Mouse (Mus musculus) heart, embryonic 11.5 days (tissue): ENCODE measurements around the gene Rps12-ps3. TPM values are rescaled to one million over a fixed set of nuclear protein-coding genes. Genes with fewer than 3 reads are reported as not detected.

ENCODE experiments used
- ATAC-seq: fragments of 200-750 bp; cut with Nextera tagmentation; replicated peaks from 2 replicates; pipeline ENCODE4 v1.8.0; 2017; ENCODE audit warnings: moderate library complexity; ENCODE audit not compliant: insufficient number of reproducible peaks, low FRiP score, low TSS enrichment
- H3K27ac ChIP-seq: fragments of 300-500 bp; sonication (generic); 2 replicates; pipeline ENCODE4 v1.5.1; 2014; ENCODE audit warnings: mild to moderate bottlenecking, low read depth, low read length
- H3K27me3 ChIP-seq: fragments of 300-500 bp; sonication (generic); 2 replicates; pipeline ENCODE4 v1.6.1; 2014; ENCODE audit warnings: mild to moderate bottlenecking, low read length, mixed read lengths; ENCODE audit not compliant: control insufficient read depth, insufficient read depth
- H3K36me3 ChIP-seq: fragments of 300-500 bp; sonication (generic); 2 replicates; pipeline ENCODE4 v1.6.1; 2014; ENCODE audit warnings: mild to moderate bottlenecking, low read length, moderate library complexity, mixed read lengths; ENCODE audit not compliant: control insufficient read depth, insufficient read depth
- H3K4me1 ChIP-seq: fragments of 300-500 bp; sonication (generic); 2 replicates; pipeline ENCODE4 v1.6.1; 2014; ENCODE audit warnings: low read length; ENCODE audit not compliant: control insufficient read depth, insufficient read depth
- H3K4me2 ChIP-seq: fragments of 300-500 bp; sonication (generic); 2 replicates; pipeline ENCODE4 v1.6.1; 2014; ENCODE audit warnings: mild to moderate bottlenecking, moderate library complexity
- H3K4me3 ChIP-seq: fragments of 300-500 bp; sonication (generic); 2 replicates; pipeline ENCODE4 v1.5.1; 2014; ENCODE audit warnings: low read depth, low read length
- H3K9ac ChIP-seq: fragments of 300-500 bp; sonication (generic); 2 replicates; pipeline ENCODE4 v1.6.1; 2014; ENCODE audit warnings: mild to moderate bottlenecking, low read depth, low read length, moderate library complexity
- H3K9me3 ChIP-seq: fragments of 300-500 bp; sonication (generic); replicated peaks from 2 replicates; pipeline ENCODE4 v1.6.1; 2016; ENCODE audit warnings: low read length; ENCODE audit not compliant: control insufficient read depth
- WGBS: fragments of 180-500 bp; shearing (Covaris S2); extraction: QIAGEN DNeasy Blood & Tissue Kit; methylation state at CpG from one replicate; pipeline ENCODE4 v1.1.7; 2014; ENCODE audit not compliant: insufficient replicate concordance; 5-methylcytosine and 5-hydroxymethylcytosine counted together
- polyA plus RNA-seq: library from polyadenylated mRNA; unstranded; fragments of >200 nt; fragmentation: Nextera tagmentation; extraction: Ambion mirVana; gene quantifications from 2 replicates; pipeline ENCODE4 v1.2.1, GENCODE M21; 2014

The Rps12-ps3 gene
- polyA plus RNA-seq, 1 experiment from 2014 or later: 35.1 TPM

GRCm38 (mm10) chr19:59316571-59316970, 5.5 kb upstream of the Rps12-ps3 start:
- no peak overlapping the region for H3K9ac ChIP-seq
- no peak overlapping the region for H3K4me2 ChIP-seq
- no peak overlapping the region for H3K4me3 ChIP-seq
- no peaks in the 10 kb centered on the region for H3K9me3 ChIP-seq
- ATAC-seq: no peak
- no peaks in the 10 kb centered on the region; the same call in 1 of the 2 replicates for H3K36me3 ChIP-seq
- no peak overlapping the region for H3K27ac ChIP-seq
- no peaks in the 10 kb centered on the region for H3K27me3 ChIP-seq
- H3K4me1 ChIP-seq: no peaks in the 10 kb centered on the region

- Histone ChIP-seq H3K27ac (no peak overlapping the region), H3K36me3 (no peaks in the 10 kb centered on the region), H3K4me3 (no peak overlapping the region), H3K4me1 (peaks cover 5% of the 10 kb centered on the region; the same call in 1 of the 2 replicates), H3K9ac (no peak overlapping the region), H3K4me2 (no peak overlapping the region), H3K27me3 (no peaks in the 10 kb centered on the region), H3K9me3 (no peaks in the 10 kb centered on the region)
- no peak for ATAC-seq
Observed at GRCm38 (mm10) chr19:59330816-59331225, 8.7 kb downstream of the Rps12-ps3 start.

- H3K36me3 ChIP-seq: peaks cover 3% of the 10 kb centered on the region; the same call in 1 of the 2 replicates
- no peak overlapping the region for H3K27ac ChIP-seq
- no peak overlapping the region for H3K4me2 ChIP-seq
- no peaks in the 10 kb centered on the region for H3K9me3 ChIP-seq
- no peak overlapping the region for H3K4me3 ChIP-seq
- 94% methylated on average over 1 of the region's 1 CpGs for WGBS
- no peaks in the 10 kb centered on the region for H3K27me3 ChIP-seq
- H3K9ac ChIP-seq: no peak overlapping the region
- H3K4me1 ChIP-seq: peaks cover 5% of the 10 kb centered on the region; the same call in 1 of the 2 replicates
- ATAC-seq: no peak
Observed at GRCm38 (mm10) chr19:59336655-59337054, 14.6 kb downstream of the Rps12-ps3 start.

GRCm38 (mm10) chr19:59337872-59338681, 16.0 kb downstream of the Rps12-ps3 start:
- H3K9me3 ChIP-seq: no peaks in the 10 kb centered on the region
- 93% methylated on average over 3 of the region's 3 CpGs for WGBS
- ATAC-seq: no peak

GRCm38 (mm10) chr19:59339908-59340307, 17.8 kb downstream of the Rps12-ps3 start:
- no peak overlapping the region for H3K27ac ChIP-seq
- peaks cover 17% of the 10 kb centered on the region for H3K4me1 ChIP-seq
- 82% methylated on average over 3 of the region's 3 CpGs for WGBS
- H3K9ac ChIP-seq: no peak overlapping the region
- H3K4me3 ChIP-seq: no peak overlapping the region
- H3K27me3 ChIP-seq: no peaks in the 10 kb centered on the region
- peaks cover 3% of the 10 kb centered on the region; the same call in 1 of the 2 replicates for H3K36me3 ChIP-seq
- H3K9me3 ChIP-seq: no peaks in the 10 kb centered on the region
- no peak for ATAC-seq
- no peak overlapping the region for H3K4me2 ChIP-seq

More at GRCm38 (mm10) chr19:59337872-59338681, 16.0 kb downstream of the Rps12-ps3 start:
- H3K4me1 ChIP-seq: peaks cover 10% of the 10 kb centered on the region
- H3K36me3 ChIP-seq: peaks cover 3% of the 10 kb centered on the region; the same call in 1 of the 2 replicates
- H3K9ac ChIP-seq: no peak overlapping the region
- no peak overlapping the region for H3K4me2 ChIP-seq
- no peaks in the 10 kb centered on the region for H3K27me3 ChIP-seq
- H3K4me3 ChIP-seq: no peak overlapping the region
- no peak overlapping the region for H3K27ac ChIP-seq

GRCm38 (mm10) chr19:59342964-59343363, 20.9 kb downstream of the Rps12-ps3 start:
- Histone ChIP-seq H3K4me2 (peak overlapping the region; percentile 99), H3K9ac (no peak overlapping the region), H3K27ac (no peak overlapping the region), H3K9me3 (no peaks in the 10 kb centered on the region), H3K4me3 (peak overlapping the region; percentile 82), H3K36me3 (no peaks in the 10 kb centered on the region), H3K27me3 (no peaks in the 10 kb centered on the region), H3K4me1 (peaks cover 17% of the 10 kb centered on the region)
- ATAC-seq: no peak
- WGBS: 41% methylated on average over 2 of the region's 2 CpGs

- no peak overlapping the region for H3K27ac ChIP-seq
- ATAC-seq: no peak
- H3K9me3 ChIP-seq: no peaks in the 10 kb centered on the region
- under 1% methylated on average over 14 of the region's 14 CpGs for WGBS
- H3K27me3 ChIP-seq: no peaks in the 10 kb centered on the region
- H3K4me1 ChIP-seq: peaks cover 17% of the 10 kb centered on the region
- H3K4me2 ChIP-seq: peak overlapping the region; percentile 99
- H3K36me3 ChIP-seq: no peaks in the 10 kb centered on the region
- H3K9ac ChIP-seq: peak overlapping the region; percentile 86
- peak overlapping the region; percentile 82 for H3K4me3 ChIP-seq
Observed at GRCm38 (mm10) chr19:59344304-59344711, 22.2 kb downstream of the Rps12-ps3 start.

GRCm38 (mm10) chr19:59345081-59345657, 23.1 kb downstream of the Rps12-ps3 start:
- H3K9me3 ChIP-seq: no peaks in the 10 kb centered on the region
- H3K27ac ChIP-seq: peak overlapping the region; percentile 89
- H3K36me3 ChIP-seq: no peaks in the 10 kb centered on the region
- ATAC-seq: peak; percentile 28
- peak overlapping the region; percentile 86 for H3K9ac ChIP-seq
- under 1% methylated on average over 53 of the region's 70 CpGs for WGBS
- peaks cover 17% of the 10 kb centered on the region for H3K4me1 ChIP-seq
- H3K4me3 ChIP-seq: peak overlapping the region; percentile 82
- peaks cover 5% of the 10 kb centered on the region; the same call in 1 of the 2 replicates for H3K27me3 ChIP-seq
- peak overlapping the region; percentile 99 for H3K4me2 ChIP-seq
